Mouse (Mus musculus) G1E (cell line): ENCODE results near the gene Gng4.

ENCODE experiments used
- CTCF ChIP-seq: IDR thresholded peaks from 2 replicates; pipeline ENCODE4 v1.5.1; 2012; ENCODE audit warnings: low read depth, low read length, inconsistent platforms, mixed read lengths
- GATA1 ChIP-seq: IDR thresholded peaks from 2 replicates; pipeline ENCODE4 v1.6.1; 2012; ENCODE audit warnings: borderline replicate concordance, low read length, inconsistent platforms, mixed read lengths
- GATA2 ChIP-seq: IDR thresholded peaks from 2 replicates; pipeline ENCODE4 v1.6.1; 2012; ENCODE audit warnings: low read depth, low read length, inconsistent platforms, borderline replicate concordance
- POLR2AphosphoS5 ChIP-seq: IDR thresholded peaks from 2 replicates; pipeline ENCODE4 v1.6.1; 2012; ENCODE audit warnings: low read depth, low read length, inconsistent platforms; ENCODE audit not compliant: insufficient replicate concordance
- TAL1 ChIP-seq: conservative IDR thresholded peaks from 2 replicates; pipeline ENCODE4 v1.6.1; 2012; ENCODE audit warnings: low read depth, low read length, inconsistent platforms, mixed read lengths

DNA sequence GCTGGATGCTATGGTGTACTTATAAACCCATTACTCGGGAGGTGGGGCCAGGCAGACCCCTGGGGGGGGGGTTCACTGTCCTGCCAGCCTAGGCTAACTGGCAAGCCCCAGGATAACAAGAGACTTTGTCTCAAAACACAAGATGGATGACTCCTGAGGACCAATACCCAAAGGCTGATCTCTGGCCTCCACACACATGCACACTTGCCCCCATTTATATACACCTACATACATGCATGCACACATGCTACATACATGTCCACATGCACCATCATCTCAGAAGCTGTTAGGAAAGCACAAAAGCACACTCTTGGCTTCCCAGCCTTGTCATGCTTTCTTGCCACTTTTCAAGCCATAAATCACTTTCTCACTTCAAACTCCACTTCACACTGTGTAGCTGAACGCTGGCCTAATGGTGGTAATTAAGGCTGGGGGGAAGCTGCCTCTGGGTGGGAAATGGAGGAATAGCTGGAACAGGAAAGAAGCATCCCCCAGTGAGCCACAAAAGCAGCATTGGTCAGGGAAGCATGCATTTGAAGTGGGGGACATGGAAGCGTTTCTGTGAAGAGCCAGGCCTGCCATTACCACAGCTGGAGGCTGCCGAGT is 46.7 kb downstream of the Gng4 start:
- no peak for TF ChIP-seq CTCF
- no peak for TF ChIP-seq GATA1
- no peak for TF ChIP-seq TAL1
- TF ChIP-seq POLR2AphosphoS5 = no peak
- TF ChIP-seq GATA2 = no peak
